Mouse (Mus musculus) bone marrow, adult 2 months (tissue): Measurements from ENCODE around the gene Capn15.

Source experiments
- CTCF ChIP-seq: fragments of 200-500 bp; IDR thresholded peaks from 2 replicates; pipeline ENCODE4 v1.5.1; 2011; ENCODE audit warnings: low read length, control low read depth; ENCODE audit not compliant: control insufficient read depth, insufficient read depth
- POLR2A ChIP-seq: fragments of 200-500 bp; IDR thresholded peaks from 2 replicates; pipeline ENCODE4 v1.6.1; 2011; ENCODE audit warnings: low read depth, mild to moderate bottlenecking, control low read depth, low read length, borderline replicate concordance; ENCODE audit not compliant: control insufficient read depth

GRCm38 (mm10) chr17:25990331-25990730 is 4.7 kb upstream of the Capn15 start:
- no peak for TF ChIP-seq CTCF
- no peak for TF ChIP-seq POLR2A
